Mouse (Mus musculus): ENCODE results near the gene Mrrf. TPM values are rescaled to one million over a fixed set of nuclear protein-coding genes. Genes with fewer than 3 reads are reported as not detected.

The Mrrf gene
- total and polyA plus RNA-seq, 3 experiments: 36.2 to 71.7 (median 46.8) TPM

GRCm38 (mm10) chr2:36214023-36214422 lies 77.8 kb downstream of the Mrrf start:
- DNase-seq: peak; percentile 86 to 88
- H3K27ac ChIP-seq: peak overlapping the region; percentile 4; the same call in 1 of the 2 replicates
- TF ChIP-seq POLR2A (IDR thresholded peaks at IDR 0.05; ENCODE audit: insufficient read depth, low read depth, low read length) (no peak), EP300 (IDR thresholded peaks at IDR 0.05; ENCODE audit: insufficient read depth, low read depth, low read length) (peak; percentile 95), CTCF (IDR thresholded peaks at IDR 0.05) (peak; percentile 76)
- no peak overlapping the region for H3K9ac ChIP-seq (ENCODE audit: low read depth, low read length)
- under 1% methylated on average over 8 of the region's 8 CpGs for WGBS
- no peaks in the 10 kb centered on the region for H3K27me3 ChIP-seq (ENCODE audit: control insufficient read depth, insufficient read depth, low read length)
- intact Hi-C loops (cut with DNase I): loop anchor here (1.0 to 5.0 kb wide), 4 partner anchors 62 to 230 kb away; partner anchors contain the start of genes Mrrf and Rbm18
- no peak overlapping the region for H3K4me3 ChIP-seq
- H3K4me1 ChIP-seq (ENCODE audit: control insufficient read depth, insufficient read depth, low read length): peaks cover 18% of the 10 kb centered on the region
- H3K36me3 ChIP-seq (ENCODE audit: control insufficient read depth, insufficient read depth, low read length): no peaks in the 10 kb centered on the region
- H3K79me2 ChIP-seq (replicated peaks; ENCODE audit: control insufficient read depth, insufficient read depth, low read length): no peaks in the 10 kb centered on the region

GRCm38 (mm10) chr2:36214425-36214824 lies 78.2 kb downstream of the Mrrf start:
- Histone ChIP-seq H3K4me1 (ENCODE audit: control insufficient read depth, insufficient read depth, low read length) (peaks cover 18% of the 10 kb centered on the region), H3K9ac (ENCODE audit: low read depth, low read length) (no peak overlapping the region), H3K4me3 (no peak overlapping the region), H3K27me3 (ENCODE audit: control insufficient read depth, insufficient read depth, low read length) (no peaks in the 10 kb centered on the region), H3K79me2 (replicated peaks; ENCODE audit: control insufficient read depth, insufficient read depth, low read length) (no peaks in the 10 kb centered on the region), H3K36me3 (ENCODE audit: control insufficient read depth, insufficient read depth, low read length) (no peaks in the 10 kb centered on the region), H3K27ac (no peak overlapping the region)
- TF ChIP-seq POLR2A (IDR thresholded peaks at IDR 0.05; ENCODE audit: insufficient read depth, low read depth, low read length) (no peak), EP300 (IDR thresholded peaks at IDR 0.05; ENCODE audit: insufficient read depth, low read depth, low read length) (0 out of 2 replicates have a peak, but pooled peaks have one; percentile 13), CTCF (IDR thresholded peaks at IDR 0.05) (peak; percentile 38)
- no peak for DNase-seq
- 57% methylated on average over 5 of the region's 5 CpGs for WGBS
- intact Hi-C loops (cut with DNase I): loop anchor here (1.0 to 5.0 kb wide), 4 partner anchors 62 to 230 kb away; partner anchors contain the start of genes Mrrf and Rbm18

- H3K27me3 ChIP-seq (ENCODE audit: control insufficient read depth, insufficient read depth, low read length): no peaks in the 10 kb centered on the region
- peaks cover 18% of the 10 kb centered on the region for H3K4me1 ChIP-seq (ENCODE audit: control insufficient read depth, insufficient read depth, low read length)
- no peak overlapping the region for H3K4me3 ChIP-seq
- no peak for DNase-seq
- intact Hi-C loops (cut with DNase I): no loop called here
- H3K36me3 ChIP-seq (ENCODE audit: control insufficient read depth, insufficient read depth, low read length): no peaks in the 10 kb centered on the region
- TF ChIP-seq EP300 (IDR thresholded peaks at IDR 0.05; ENCODE audit: insufficient read depth, low read depth, low read length): no peak
- no peak for TF ChIP-seq POLR2A (IDR thresholded peaks at IDR 0.05; ENCODE audit: insufficient read depth, low read depth, low read length)
- no peak for TF ChIP-seq CTCF (IDR thresholded peaks at IDR 0.05)
- no peaks in the 10 kb centered on the region for H3K79me2 ChIP-seq (replicated peaks; ENCODE audit: control insufficient read depth, insufficient read depth, low read length)
- no peak overlapping the region for H3K27ac ChIP-seq
- 97% methylated on average over 5 of the region's 5 CpGs for WGBS
- no peak overlapping the region for H3K9ac ChIP-seq (ENCODE audit: low read depth, low read length)
Measured at GRCm38 (mm10) chr2:36215203-36215739, 79.1 kb downstream of the Mrrf start.

- Histone ChIP-seq H3K27me3 (ENCODE audit: control insufficient read depth, insufficient read depth, low read length) (no peaks in the 10 kb centered on the region), H3K9ac (ENCODE audit: low read depth, low read length) (no peak overlapping the region)
Measured at GRCm38 (mm10) chr2:36216546-36216945, 80.4 kb downstream of the Mrrf start.

GRCm38 (mm10) chr2:36216953-36217573 lies 80.9 kb downstream of the Mrrf start:
- Histone ChIP-seq H3K9ac (ENCODE audit: low read depth, low read length) (no peak overlapping the region), H3K36me3 (ENCODE audit: control insufficient read depth, insufficient read depth, low read length) (no peaks in the 10 kb centered on the region), H3K79me2 (replicated peaks; ENCODE audit: control insufficient read depth, insufficient read depth, low read length) (no peaks in the 10 kb centered on the region), H3K4me1 (ENCODE audit: control insufficient read depth, insufficient read depth, low read length) (peaks cover 14% of the 10 kb centered on the region), H3K27me3 (ENCODE audit: control insufficient read depth, insufficient read depth, low read length) (no peaks in the 10 kb centered on the region), H3K4me3 (no peak overlapping the region), H3K27ac (no peak overlapping the region)
- no peak for TF ChIP-seq POLR2A (IDR thresholded peaks at IDR 0.05; ENCODE audit: insufficient read depth, low read depth, low read length)
- TF ChIP-seq EP300 (IDR thresholded peaks at IDR 0.05; ENCODE audit: insufficient read depth, low read depth, low read length): no peak
- no peak for TF ChIP-seq CTCF (IDR thresholded peaks at IDR 0.05)
- WGBS: 46% methylated on average over 4 of the region's 4 CpGs
- intact Hi-C loops (cut with DNase I): no loop called here
- peak in 1 of 2 experiments; percentile 36 for DNase-seq

More at GRCm38 (mm10) chr2:36216546-36216945, 80.4 kb downstream of the Mrrf start:
- no peak overlapping the region for H3K4me3 ChIP-seq
- peak in 1 of 2 experiments; percentile 46 for DNase-seq
- TF ChIP-seq POLR2A (IDR thresholded peaks at IDR 0.05; ENCODE audit: insufficient read depth, low read depth, low read length): no peak
- no peak for TF ChIP-seq EP300 (IDR thresholded peaks at IDR 0.05; ENCODE audit: insufficient read depth, low read depth, low read length)
- no peak for TF ChIP-seq CTCF (IDR thresholded peaks at IDR 0.05)
- H3K79me2 ChIP-seq (replicated peaks; ENCODE audit: control insufficient read depth, insufficient read depth, low read length): no peaks in the 10 kb centered on the region
- no peak overlapping the region for H3K27ac ChIP-seq
- H3K4me1 ChIP-seq (ENCODE audit: control insufficient read depth, insufficient read depth, low read length): peaks cover 18% of the 10 kb centered on the region
- intact Hi-C loops (cut with DNase I): no loop called here
- H3K36me3 ChIP-seq (ENCODE audit: control insufficient read depth, insufficient read depth, low read length): no peaks in the 10 kb centered on the region

- Histone ChIP-seq H3K4me3 (no peak overlapping the region), H3K27ac (no peak overlapping the region), H3K79me2 (replicated peaks; ENCODE audit: control insufficient read depth, insufficient read depth, low read length) (no peaks in the 10 kb centered on the region), H3K4me1 (ENCODE audit: control insufficient read depth, insufficient read depth, low read length) (peaks cover 14% of the 10 kb centered on the region), H3K9ac (ENCODE audit: low read depth, low read length) (no peak overlapping the region), H3K36me3 (ENCODE audit: control insufficient read depth, insufficient read depth, low read length) (no peaks in the 10 kb centered on the region), H3K27me3 (ENCODE audit: control insufficient read depth, insufficient read depth, low read length) (no peaks in the 10 kb centered on the region)
- 33% methylated on average over 5 of the region's 5 CpGs for WGBS
- TF ChIP-seq CTCF (IDR thresholded peaks at IDR 0.05) (no peak), EP300 (IDR thresholded peaks at IDR 0.05; ENCODE audit: insufficient read depth, low read depth, low read length) (no peak)
- intact Hi-C loops (cut with DNase I): no loop called here
- DNase-seq: no peak
Measured at GRCm38 (mm10) chr2:36217692-36218233, 81.6 kb downstream of the Mrrf start.
